Mouse (Mus musculus): ENCODE results near the gene Spns2.

GRCm38 (mm10) chr11:72500139-72500538, 10.4 kb upstream of the Spns2 start:
- TF ChIP-seq GATA1 (IDR thresholded peaks at IDR 0.05; ENCODE audit: borderline replicate concordance, low read length), result no peak
- TF ChIP-seq FLI1 (IDR thresholded peaks at IDR 0.05; ENCODE audit: low read length), result no peak
